Mouse (Mus musculus): Measurements from ENCODE around the gene Rnf123.

GRCm38 (mm10) chr9:108001922-108002770, 81.0 kb downstream of the Rnf123 start, which contains the start of gene Ip6k1:
- TF ChIP-seq CTCF (IDR thresholded peaks at IDR 0.05; ENCODE audit: low read depth, low read length) (no peak), POLR2A (IDR thresholded peaks at IDR 0.05; ENCODE audit: insufficient read depth, low read length) (peak; percentile 79)
